Mouse (Mus musculus) cortical plate, adult 2 months (tissue): ENCODE measurements around the gene Osbpl10.

ENCODE experiments used
- CTCF ChIP-seq: fragments of 200-500 bp; IDR thresholded peaks from 2 replicates; pipeline ENCODE4 v1.5.1; 2011; ENCODE audit warnings: mild to moderate bottlenecking, control low read depth, low read length; ENCODE audit not compliant: insufficient read depth; ENCODE audit errors: extremely low read depth
- POLR2A ChIP-seq: fragments of 200-500 bp; IDR thresholded peaks from 2 replicates; pipeline ENCODE4 v1.6.1; 2011; ENCODE audit warnings: mild to moderate bottlenecking, low read length, control low read depth; ENCODE audit not compliant: insufficient read depth; ENCODE audit errors: extremely low read depth

GRCm38 (mm10) chr9:115259866-115260265, 281.5 kb downstream of the Osbpl10 start:
- TF ChIP-seq CTCF: no peak
- no peak for TF ChIP-seq POLR2A
